Mouse (Mus musculus) hindbrain, embryonic 11.5 days (tissue): ENCODE results near the gene Kalrn. TPM values are rescaled to one million over a fixed set of nuclear protein-coding genes. Genes with fewer than 3 reads are reported as not detected.

Experiments used
- ATAC-seq: fragments of 200-750 bp; cut with Nextera tagmentation; 2 replicates; pipeline ENCODE4 v1.8.0; 2017; ENCODE audit warnings: mild to moderate bottlenecking, moderate TSS enrichment, moderate library complexity; ENCODE audit not compliant: low FRiP score
- DNase-seq: peaks from one replicate; pipeline ENCODE4 v3.0.0-alpha.2; 2015; ENCODE audit warnings: low spot score
- H3K27ac ChIP-seq: fragments of 300-500 bp; sonication (generic); 2 replicates; pipeline ENCODE4 v1.5.1; 2014; ENCODE audit warnings: mild to moderate bottlenecking, low read depth, low read length
- H3K27me3 ChIP-seq: fragments of 300-500 bp; sonication (generic); 2 replicates; pipeline ENCODE4 v1.6.1; 2014; ENCODE audit warnings: mild to moderate bottlenecking, low read length, moderate library complexity, mixed read lengths; ENCODE audit not compliant: control insufficient read depth, insufficient read depth
- H3K36me3 ChIP-seq: fragments of 300-500 bp; sonication (generic); 2 replicates; pipeline ENCODE4 v1.6.1; 2014; ENCODE audit warnings: mild to moderate bottlenecking, low read length, moderate library complexity, mixed read lengths; ENCODE audit not compliant: control insufficient read depth, insufficient read depth
- H3K4me1 ChIP-seq: fragments of 300-500 bp; sonication (generic); replicated peaks from 2 replicates; pipeline ENCODE4 v1.6.1; 2014; ENCODE audit warnings: low read length, mixed read lengths; ENCODE audit not compliant: control insufficient read depth, insufficient read depth
- H3K4me2 ChIP-seq: fragments of 300-500 bp; sonication (generic); replicated peaks from 2 replicates; pipeline ENCODE4 v1.6.1; 2014; ENCODE audit warnings: mild to moderate bottlenecking, low read depth, low read length
- H3K4me3 ChIP-seq: fragments of 300-500 bp; sonication (generic); 2 replicates; pipeline ENCODE4 v1.5.1; 2014; ENCODE audit warnings: low read depth, low read length
- H3K9ac ChIP-seq: fragments of 300-500 bp; sonication (generic); 2 replicates; pipeline ENCODE4 v1.6.1; 2014; ENCODE audit warnings: low read depth, low read length
- H3K9me3 ChIP-seq: fragments of 300-500 bp; sonication (generic); 2 replicates; pipeline ENCODE4 v1.6.1; 2016; ENCODE audit warnings: low read length; ENCODE audit not compliant: control insufficient read depth
- WGBS: fragments of 180-500 bp; shearing (Covaris S2); extraction: QIAGEN DNeasy Blood & Tissue Kit; methylation state at CpG from one replicate; pipeline ENCODE4 v1.1.7; 2014; 5-methylcytosine and 5-hydroxymethylcytosine counted together
- polyA plus RNA-seq: library from polyadenylated mRNA; unstranded; fragments of >200 nt; fragmentation: Nextera tagmentation; extraction: Ambion mirVana; gene quantifications from 2 replicates; pipeline ENCODE4 v1.2.1, GENCODE M21; 2014

Kalrn gene
- polyA plus RNA-seq, 1 experiment from 2014 or later, result 25.6 TPM

DNA sequence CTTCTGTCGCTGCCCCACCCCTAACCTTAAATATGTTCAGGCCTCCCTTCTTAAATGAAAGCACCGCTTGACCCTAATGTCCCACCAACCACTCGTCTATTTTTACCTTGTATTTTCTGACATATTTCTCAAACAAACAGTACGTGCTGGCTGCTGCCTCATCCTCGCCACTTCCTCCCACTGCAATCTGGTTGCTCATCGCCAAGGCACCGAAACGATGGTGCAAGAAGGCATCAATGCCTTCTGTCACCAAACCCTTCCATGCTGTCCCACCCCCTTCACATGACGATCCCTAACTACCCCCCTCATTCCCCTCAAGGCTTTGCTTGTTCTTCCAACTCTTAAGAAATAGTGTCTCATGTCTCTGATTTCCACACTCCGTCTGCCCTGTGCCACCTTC lies 69.1 kb downstream of the Kalrn start:
- WGBS, result 93% methylated on average over 10 of the region's 10 CpGs
- H3K27me3 ChIP-seq, result no peaks in the 10 kb centered on the region
- no peak overlapping the region for H3K4me2 ChIP-seq
- no peak overlapping the region for H3K4me3 ChIP-seq
- no peak for DNase-seq
- no peaks in the 10 kb centered on the region for H3K9me3 ChIP-seq
- ATAC-seq, result no peak
- no peaks in the 10 kb centered on the region for H3K36me3 ChIP-seq
- H3K9ac ChIP-seq, result no peak overlapping the region
- no peaks in the 10 kb centered on the region for H3K4me1 ChIP-seq
- H3K27ac ChIP-seq, result no peak overlapping the region

DNA sequence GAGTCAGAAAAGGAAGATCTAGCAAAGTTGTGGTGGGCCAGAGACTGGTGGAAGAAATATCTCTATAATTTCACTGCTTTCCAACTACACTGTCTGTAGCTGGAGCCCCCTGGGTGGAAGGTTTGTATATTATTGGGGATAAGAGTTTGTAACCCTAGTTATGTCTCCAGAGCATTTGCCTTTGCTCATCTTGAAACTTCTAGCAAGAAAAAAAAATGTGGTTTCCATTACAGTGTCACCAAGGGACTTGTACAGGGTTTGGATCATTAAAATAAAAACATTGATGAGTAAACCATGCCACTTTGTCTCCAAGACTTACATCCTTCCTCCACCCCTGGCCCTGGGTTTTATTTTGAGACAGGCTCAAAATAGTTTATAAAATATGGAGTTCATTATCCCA lies 71.2 kb downstream of the Kalrn start:
- no peak overlapping the region for H3K9ac ChIP-seq
- H3K4me1 ChIP-seq, result no peaks in the 10 kb centered on the region
- no peak overlapping the region for H3K27ac ChIP-seq
- no peaks in the 10 kb centered on the region for H3K36me3 ChIP-seq
- ATAC-seq (no peak), DNase-seq (no peak)
- H3K9me3 ChIP-seq, result no peaks in the 10 kb centered on the region
- no peaks in the 10 kb centered on the region for H3K27me3 ChIP-seq
- no peak overlapping the region for H3K4me3 ChIP-seq
- no peak overlapping the region for H3K4me2 ChIP-seq

DNA sequence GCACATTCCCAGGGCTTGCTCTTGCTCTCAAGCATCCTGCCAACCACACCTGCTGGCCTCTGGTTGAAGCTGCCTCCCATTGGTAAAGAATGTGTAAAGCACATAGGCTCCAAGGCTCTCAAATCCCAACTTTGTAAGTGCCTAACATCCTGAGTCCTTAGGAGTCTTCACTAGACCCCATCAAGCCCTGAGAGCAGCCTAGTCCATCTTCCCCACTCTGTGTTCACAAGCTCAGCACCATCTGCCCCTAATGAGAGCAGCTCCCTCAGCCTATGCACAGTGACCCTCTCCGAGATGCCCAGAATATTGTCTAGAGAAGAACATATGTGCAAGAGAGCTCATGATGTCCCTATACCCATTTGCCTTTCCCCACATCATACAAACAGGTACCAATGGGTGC lies 78.6 kb downstream of the Kalrn start:
- Histone ChIP-seq H3K4me2 (no peak overlapping the region), H3K4me3 (no peak overlapping the region), H3K4me1 (no peaks in the 10 kb centered on the region; the same call in 1 of the 2 replicates), H3K9ac (no peak overlapping the region), H3K27ac (no peak overlapping the region), H3K27me3 (no peaks in the 10 kb centered on the region), H3K9me3 (no peaks in the 10 kb centered on the region), H3K36me3 (no peaks in the 10 kb centered on the region)
- ATAC-seq, result no peak
- WGBS, result 87% methylated on average over 1 of the region's 1 CpGs
- DNase-seq, result no peak

DNA sequence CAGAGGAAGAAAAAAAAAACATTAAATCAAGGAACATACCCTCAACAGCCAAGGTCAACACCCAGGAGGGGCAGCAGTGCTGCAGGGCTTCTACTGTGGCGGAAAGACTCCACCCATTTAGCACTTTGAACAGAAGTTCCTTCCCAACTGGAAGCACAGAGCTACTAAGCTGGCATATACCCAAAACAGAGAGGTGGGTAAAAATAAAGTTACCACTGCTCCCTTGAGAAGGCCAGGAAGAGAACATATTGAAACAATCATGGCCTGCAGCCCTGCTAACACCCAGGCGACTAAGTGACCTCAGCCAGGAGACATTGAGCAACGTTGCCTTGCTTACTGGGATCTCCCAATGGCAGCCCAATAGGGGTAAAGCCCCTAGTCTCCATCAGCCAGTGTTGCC lies 79.4 kb downstream of the Kalrn start:
- no peaks in the 10 kb centered on the region for H3K27me3 ChIP-seq
- ATAC-seq (no peak), DNase-seq (no peak)
- no peak overlapping the region for H3K4me2 ChIP-seq
- H3K4me3 ChIP-seq, result no peak overlapping the region
- no peak overlapping the region for H3K27ac ChIP-seq
- WGBS, result 82% methylated on average over 3 of the region's 3 CpGs
- H3K9ac ChIP-seq, result no peak overlapping the region
- no peaks in the 10 kb centered on the region; the same call in 1 of the 2 replicates for H3K4me1 ChIP-seq
- H3K9me3 ChIP-seq, result no peaks in the 10 kb centered on the region
- no peaks in the 10 kb centered on the region for H3K36me3 ChIP-seq

DNA sequence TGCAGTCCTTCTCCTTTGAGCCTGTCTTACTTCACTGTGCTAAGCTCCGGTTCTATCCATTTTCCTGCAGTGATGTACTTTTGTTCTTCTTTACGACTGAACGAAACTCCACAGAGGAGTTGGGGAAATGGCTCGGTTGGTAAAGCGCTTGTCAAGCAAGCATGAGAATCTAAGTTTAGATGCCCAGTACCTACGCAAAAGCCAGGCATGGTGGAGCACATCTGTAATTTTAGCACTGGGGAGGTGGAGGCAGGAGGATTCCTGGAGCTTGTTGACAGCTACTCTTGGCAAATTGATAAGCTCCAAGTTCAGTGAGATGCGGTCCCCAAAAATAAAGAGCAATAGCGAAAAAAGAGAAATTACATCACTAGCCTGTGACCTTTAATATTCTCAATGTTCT lies 82.1 kb downstream of the Kalrn start:
- ATAC-seq (no peak), DNase-seq (no peak)
- no peaks in the 10 kb centered on the region for H3K36me3 ChIP-seq
- H3K9ac ChIP-seq, result no peak overlapping the region
- no peaks in the 10 kb centered on the region; the same call in 1 of the 2 replicates for H3K4me1 ChIP-seq
- H3K4me3 ChIP-seq, result no peak overlapping the region
- H3K9me3 ChIP-seq, result no peaks in the 10 kb centered on the region
- H3K4me2 ChIP-seq, result no peak overlapping the region
- 74% methylated on average over 8 of the region's 8 CpGs for WGBS
- no peak overlapping the region for H3K27ac ChIP-seq
- H3K27me3 ChIP-seq, result no peaks in the 10 kb centered on the region

DNA sequence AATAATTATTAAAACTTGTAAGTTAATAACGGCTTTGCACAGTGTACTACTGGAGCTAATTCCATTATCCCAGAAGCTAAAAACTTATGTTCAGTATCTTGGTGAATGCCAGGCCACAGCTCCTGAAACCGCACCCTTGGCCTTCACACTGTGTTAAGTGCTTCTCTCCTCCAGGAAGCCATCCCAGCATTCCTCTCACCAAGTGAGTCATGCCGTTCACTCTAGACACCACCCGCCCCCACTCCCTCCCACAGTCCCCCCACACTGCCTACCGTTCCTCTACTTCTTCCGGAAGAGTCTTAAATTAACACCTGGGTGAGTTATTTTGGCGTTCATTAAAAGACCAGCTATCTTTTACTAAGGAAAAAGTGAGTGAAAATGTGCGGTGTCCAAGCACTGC lies 82.8 kb downstream of the Kalrn start:
- peaks cover 2% of the 10 kb centered on the region; the same call in 1 of the 2 replicates for H3K4me1 ChIP-seq
- no peak overlapping the region for H3K4me3 ChIP-seq
- WGBS, result 68% methylated on average over 8 of the region's 8 CpGs
- no peak overlapping the region for H3K4me2 ChIP-seq
- ATAC-seq, result no peak
- no peaks in the 10 kb centered on the region for H3K9me3 ChIP-seq
- H3K27me3 ChIP-seq, result no peaks in the 10 kb centered on the region
- no peak overlapping the region for H3K27ac ChIP-seq
- DNase-seq, result no peak
- no peaks in the 10 kb centered on the region for H3K36me3 ChIP-seq
- H3K9ac ChIP-seq, result no peak overlapping the region

DNA sequence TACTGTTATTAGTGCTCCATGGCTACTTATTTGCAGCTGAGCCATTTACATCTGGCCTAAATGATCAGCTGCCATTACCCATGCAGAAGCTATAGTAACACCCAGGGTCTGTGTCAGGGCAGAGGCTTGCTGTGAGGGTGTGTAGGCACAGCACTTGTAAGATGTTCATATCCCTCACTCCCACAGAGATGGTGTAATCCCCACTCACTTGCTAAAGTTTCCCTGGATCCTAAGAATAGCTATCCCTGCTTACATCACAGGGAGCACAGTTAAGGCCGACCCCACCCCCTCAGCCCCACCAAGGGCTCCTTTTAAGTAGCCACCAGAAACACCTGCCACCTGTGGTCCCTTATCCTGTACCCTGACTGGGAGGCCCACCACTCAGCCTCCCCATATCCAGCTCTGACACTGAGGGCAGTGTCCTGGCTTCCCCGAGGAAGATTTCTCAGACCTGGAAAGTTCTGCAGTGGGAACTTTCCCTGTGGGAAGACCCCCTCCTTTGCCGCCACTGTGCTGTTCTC lies 83.5 kb downstream of the Kalrn start:
- Histone ChIP-seq H3K9ac (no peak overlapping the region), H3K27ac (no peak overlapping the region), H3K4me2 (no peak overlapping the region), H3K4me3 (no peak overlapping the region), H3K27me3 (no peaks in the 10 kb centered on the region), H3K4me1 (peaks cover 3% of the 10 kb centered on the region; the same call in 1 of the 2 replicates), H3K36me3 (no peaks in the 10 kb centered on the region), H3K9me3 (no peaks in the 10 kb centered on the region)
- ATAC-seq (no peak), DNase-seq (no peak)
- WGBS, result 68% methylated on average over 3 of the region's 3 CpGs

DNA sequence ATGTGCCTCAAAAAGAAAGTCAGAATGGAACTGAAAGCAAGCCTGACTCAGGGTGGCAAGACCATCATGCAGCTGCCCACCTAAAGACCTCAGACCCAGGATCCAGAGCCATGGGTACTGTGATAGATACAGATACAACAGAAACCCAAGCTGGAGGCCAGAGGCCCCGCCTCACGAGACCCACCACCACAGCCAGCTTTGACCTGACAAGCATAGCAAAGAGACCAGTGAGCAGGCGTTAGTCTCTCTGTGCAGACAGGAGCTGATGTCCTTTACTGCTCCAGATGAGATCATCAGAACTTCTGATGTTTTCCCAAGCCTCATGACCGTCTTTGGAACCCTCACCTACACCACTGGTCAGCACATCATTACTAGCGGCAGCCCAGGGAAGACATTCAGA lies 85.5 kb downstream of the Kalrn start:
- no peak for ATAC-seq

DNA sequence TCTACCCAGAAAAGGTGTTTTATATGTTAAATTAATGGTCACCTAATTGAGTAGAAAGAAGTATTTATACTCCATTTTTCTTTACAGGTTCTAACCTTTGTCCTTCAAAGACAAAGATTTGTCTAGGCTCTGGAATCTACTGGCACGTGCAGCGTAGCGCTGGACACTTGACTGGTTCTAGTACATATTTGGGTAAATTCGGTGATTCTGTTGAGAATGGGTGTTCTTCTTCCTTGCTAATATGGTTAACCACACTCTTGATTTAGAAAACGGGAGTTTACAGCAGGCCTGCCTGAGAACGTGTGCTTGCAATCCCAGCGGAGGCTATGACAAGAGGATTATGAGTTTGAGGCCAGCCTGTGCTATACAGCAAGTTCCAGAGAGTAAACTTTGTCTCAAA lies 86.1 kb downstream of the Kalrn start:
- 91% methylated on average over 7 of the region's 7 CpGs for WGBS
- no peak for ATAC-seq
- peaks cover 3% of the 10 kb centered on the region; the same call in 1 of the 2 replicates for H3K4me1 ChIP-seq

More for the DNA sequence above, 85.5 kb downstream of the Kalrn start:
- no peaks in the 10 kb centered on the region for H3K9me3 ChIP-seq
- no peak for DNase-seq
- H3K4me2 ChIP-seq, result no peak overlapping the region
- WGBS, result 87% methylated on average over 5 of the region's 5 CpGs
- no peak overlapping the region for H3K27ac ChIP-seq
- no peaks in the 10 kb centered on the region for H3K36me3 ChIP-seq
- no peaks in the 10 kb centered on the region for H3K27me3 ChIP-seq
- H3K9ac ChIP-seq, result no peak overlapping the region
- H3K4me1 ChIP-seq, result peaks cover 3% of the 10 kb centered on the region; the same call in 1 of the 2 replicates
- H3K4me3 ChIP-seq, result no peak overlapping the region

More for the DNA sequence above, 86.1 kb downstream of the Kalrn start:
- H3K36me3 ChIP-seq, result no peaks in the 10 kb centered on the region
- H3K4me3 ChIP-seq, result no peak overlapping the region
- no peak for DNase-seq
- H3K4me2 ChIP-seq, result no peak overlapping the region
- H3K9me3 ChIP-seq, result no peaks in the 10 kb centered on the region
- H3K9ac ChIP-seq, result no peak overlapping the region
- H3K27me3 ChIP-seq, result no peaks in the 10 kb centered on the region
- H3K27ac ChIP-seq, result no peak overlapping the region
